Mouse (Mus musculus) cerebellum, adult 11 months (tissue): ENCODE data around the gene Rps26.
A peak's percentile ranks its signal among the peaks of the same experiment; 100 is the strongest.

ENCODE experiments used
- DNase-seq: peaks from one replicate; pipeline ENCODE4 v3.0.0; 2022

The Rps26 gene

GRCm38 (mm10) chr10:128602470-128603128, 23.9 kb downstream of the Rps26 start:
- no peak for DNase-seq

- DNase-seq, result no peak
Measured at GRCm38 (mm10) chr10:128601499-128601898, 25.0 kb downstream of the Rps26 start.

- DNase-seq, result no peak
Measured at GRCm38 (mm10) chr10:128598476-128598875, 28.1 kb downstream of the Rps26 start.

- DNase-seq, result no peak
Measured at GRCm38 (mm10) chr10:128592797-128593196, 33.8 kb downstream of the Rps26 start.

- DNase-seq, result no peak
Measured at GRCm38 (mm10) chr10:128591436-128591835, 35.1 kb downstream of the Rps26 start.

- DNase-seq, result peak; percentile 53
Measured at GRCm38 (mm10) chr10:128590193-128590690, 36.3 kb downstream of the Rps26 start.

DNA sequence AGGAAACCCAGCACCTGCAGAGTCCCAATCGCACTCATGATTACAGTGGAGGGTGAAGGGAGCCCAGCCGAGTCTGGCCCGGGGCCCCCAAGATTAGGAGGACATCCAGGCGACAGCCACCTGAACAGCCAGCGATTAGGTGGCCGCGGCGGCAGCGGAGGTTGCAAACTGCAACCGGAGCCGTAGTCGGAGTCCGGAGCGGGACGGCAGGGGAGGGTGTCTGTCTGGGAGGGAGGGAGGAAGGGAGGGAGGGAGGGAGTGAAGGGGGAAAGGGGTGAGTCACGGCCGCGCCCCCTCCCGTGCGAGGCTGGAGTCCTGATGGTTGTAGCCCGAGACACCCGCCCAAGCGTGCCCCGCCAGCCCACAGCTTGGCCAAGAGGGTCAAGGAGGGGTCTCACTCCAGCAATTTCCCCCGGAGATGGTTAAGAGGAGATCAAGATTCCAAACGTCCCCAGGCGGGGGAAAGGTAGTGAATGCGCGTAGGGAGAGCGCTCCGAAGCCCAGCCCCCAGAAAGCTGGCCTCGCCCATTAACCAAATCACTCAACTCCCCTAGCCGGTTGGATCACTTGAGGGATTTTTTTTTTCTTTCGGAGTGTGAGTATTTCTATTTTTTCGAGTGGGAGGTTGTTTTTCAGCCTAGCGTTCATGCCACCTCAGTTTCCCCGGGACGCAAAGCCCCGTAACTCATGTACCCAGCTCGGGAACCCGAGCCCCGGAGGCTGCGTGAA, 36.9 kb downstream of the Rps26 start, which contains the start of gene Erbb3:
Gene Erbb3 (minus strand): TSS at position 189 of the 729 bp plus-strand sequence.
- no peak for DNase-seq

DNA sequence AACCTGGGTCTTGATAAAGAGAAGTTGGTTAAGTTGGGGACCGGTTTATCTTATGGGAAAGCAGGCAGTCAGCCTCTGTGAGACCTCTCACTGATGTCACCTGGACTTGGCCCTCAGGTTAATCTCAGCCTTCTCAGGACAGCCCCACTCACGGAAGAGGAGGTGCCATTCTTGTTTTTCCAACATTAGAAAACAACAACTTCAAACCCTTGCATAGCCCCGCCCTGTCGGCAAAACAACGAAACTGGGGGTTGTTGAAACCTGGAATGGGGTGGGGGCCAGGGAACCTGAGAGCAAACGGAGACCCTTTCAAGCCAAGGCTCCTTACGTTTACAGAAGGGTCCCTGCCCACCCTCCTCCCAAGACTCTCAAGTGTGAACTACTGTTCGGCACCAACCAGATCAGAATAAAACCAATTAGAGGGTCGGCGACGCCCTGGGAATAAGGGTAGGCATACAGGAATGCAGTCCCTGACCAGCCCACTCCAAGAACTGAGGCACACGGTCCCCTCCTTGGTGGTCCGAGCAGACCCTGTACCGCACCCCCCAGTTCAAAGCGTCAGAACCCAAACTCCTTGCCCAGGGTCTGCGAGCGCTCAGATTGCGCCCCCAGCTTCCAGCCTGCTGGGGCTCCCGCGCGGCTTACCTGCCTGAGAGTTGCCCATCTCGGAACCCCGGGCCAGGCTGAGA, 37.6 kb downstream of the Rps26 start:
- no peak for DNase-seq

DNA sequence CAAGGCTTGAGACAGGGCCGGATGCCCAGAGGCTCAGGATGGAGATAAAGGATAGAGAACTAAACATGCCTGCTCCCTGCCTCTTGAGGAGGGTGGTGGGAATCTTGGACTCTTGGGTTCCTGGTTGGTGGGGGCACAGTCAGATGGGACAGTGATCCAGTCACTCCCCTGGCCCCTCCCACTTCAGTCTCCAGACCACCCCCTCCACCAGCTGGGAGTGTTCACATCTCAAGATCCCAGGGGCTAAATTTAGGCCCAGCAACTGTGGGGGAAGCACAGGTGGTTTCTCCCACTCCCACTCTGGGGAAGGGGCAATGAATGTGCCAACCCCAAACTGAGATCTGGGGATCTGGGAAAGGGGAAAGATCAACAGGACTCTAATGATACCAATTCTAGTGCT, 38.4 kb downstream of the Rps26 start:
- no peak for DNase-seq

DNA sequence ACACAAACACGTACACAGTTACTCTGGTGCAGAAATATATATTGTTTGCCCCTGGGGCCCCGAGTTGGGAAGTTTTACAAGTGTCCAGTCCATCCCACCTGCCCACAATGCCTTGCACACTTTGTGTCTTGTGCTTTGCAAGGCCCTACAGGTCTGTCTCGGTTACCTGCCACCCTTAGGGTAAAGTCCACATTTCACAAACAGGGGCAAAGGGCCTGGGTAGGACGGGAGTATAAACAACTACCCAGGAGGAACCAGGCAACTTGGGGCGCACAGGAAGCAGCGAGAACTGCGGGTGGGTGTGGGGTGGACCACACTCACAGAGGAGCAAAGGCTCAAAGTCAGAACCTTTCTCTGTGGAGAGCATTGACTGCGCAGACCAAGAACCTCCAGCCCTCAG, 38.9 kb downstream of the Rps26 start:
- DNase-seq, result no peak

GRCm38 (mm10) chr10:128587120-128587519, 39.4 kb downstream of the Rps26 start:
- DNase-seq, result no peak

- no peak for DNase-seq
Measured at GRCm38 (mm10) chr10:128586546-128586945, 40.0 kb downstream of the Rps26 start.

- DNase-seq, result no peak
Measured at GRCm38 (mm10) chr10:128584386-128584785, 42.2 kb downstream of the Rps26 start.

GRCm38 (mm10) chr10:128583644-128584043, 42.9 kb downstream of the Rps26 start:
- peak; percentile 43 for DNase-seq

GRCm38 (mm10) chr10:128579731-128580130, 46.8 kb downstream of the Rps26 start:
- no peak for DNase-seq

DNA sequence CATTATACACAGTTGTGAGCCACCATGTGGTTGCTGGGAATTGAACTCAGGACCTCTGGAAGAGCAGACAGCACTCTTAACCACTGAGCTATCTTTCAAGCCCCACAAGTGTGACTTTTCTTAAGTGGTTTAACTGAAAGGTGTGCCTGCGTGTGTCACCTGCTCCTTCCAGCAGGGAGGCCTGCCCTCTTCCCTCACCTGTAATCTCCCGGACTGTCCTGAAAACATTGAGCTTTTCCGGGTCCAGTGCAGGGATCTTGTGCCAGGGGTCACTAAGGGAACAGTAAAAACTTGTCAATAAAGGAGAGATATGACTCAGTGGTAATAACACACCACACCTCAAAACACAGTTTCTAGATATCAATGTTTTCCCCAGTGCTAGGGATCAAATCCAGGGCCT, 47.2 kb downstream of the Rps26 start:
- DNase-seq, result no peak

DNA sequence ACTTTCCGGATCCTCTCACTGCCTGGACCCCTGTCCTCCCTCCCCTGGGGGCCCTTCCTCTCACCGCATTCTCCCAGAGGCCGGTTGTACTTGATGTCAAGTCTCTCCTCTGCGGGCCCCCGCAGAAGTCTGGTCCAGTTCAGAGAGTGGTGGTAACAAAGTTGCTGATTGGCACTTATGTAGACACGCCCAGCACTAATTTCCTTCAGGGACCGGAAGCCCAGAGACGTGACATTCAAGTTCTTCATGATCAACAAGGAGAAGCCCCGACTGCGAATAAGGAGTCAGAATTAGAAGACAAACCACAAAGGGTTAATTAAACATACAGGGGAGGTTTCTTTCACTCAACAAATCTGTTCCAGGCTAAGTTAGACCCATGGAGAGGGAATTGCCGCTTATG, 48.2 kb downstream of the Rps26 start:
- no peak for DNase-seq

- DNase-seq, result no peak
Measured at GRCm38 (mm10) chr10:128575063-128575462, 51.5 kb downstream of the Rps26 start.
